Comparison of ENCODE assay signal across 8 mouse cellular contexts in the genomic region with DNA sequence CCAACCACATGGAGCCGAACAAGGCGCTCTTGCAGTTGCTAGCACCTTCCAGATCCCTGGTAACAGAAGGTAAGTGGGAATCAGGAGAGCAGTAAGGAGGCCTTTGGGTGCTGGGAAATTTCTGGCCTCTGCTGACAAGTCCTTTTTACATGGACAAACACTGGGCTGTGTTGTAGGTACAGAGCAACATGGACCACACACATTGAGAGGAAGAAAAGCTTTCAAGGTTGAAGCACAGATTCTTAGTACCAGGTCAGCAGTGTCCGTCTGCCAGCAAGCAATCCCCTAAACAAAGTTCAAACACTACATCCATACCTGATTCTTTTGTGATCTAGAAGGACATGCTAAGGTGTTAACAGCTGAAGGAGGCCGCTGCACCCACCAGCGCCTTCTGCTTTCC. TPM values are rescaled to one million over a fixed set of nuclear protein-coding genes. Genes with fewer than 3 reads are reported as not detected.
DNase-seq lines count a peak whose midpoint lies in the region; ATAC-seq and TF ChIP-seq lines count a peak whose summit lies in the region.

No protein-coding gene starts in this region.

- peak overlapping the region; percentile 98 for H3K27ac ChIP-seq in heart, postnatal 0 days (ENCODE audit: low read depth)
- H3K27ac ChIP-seq in liver, embryonic 11.5 days (ENCODE audit: low read depth, low read length): 0 out of 2 replicates have a peak overlapping the region, but pooled peaks have one; percentile 81

- H3K9ac ChIP-seq in heart, postnatal 0 days (replicated peaks; ENCODE audit: low read depth, low read length): 0 out of 2 replicates have a peak overlapping the region, but pooled peaks have one; percentile 86
- peak overlapping the region; percentile 68; the same call in 1 of the 2 replicates for H3K9ac ChIP-seq in liver, embryonic 11.5 days (ENCODE audit: low read depth, low read length)

- H3K9me3 ChIP-seq in megakaryocyte, embryonic 14.5 days: no peaks in the 10 kb centered on the region
- H3K9me3 ChIP-seq in heart, postnatal 0 days (replicated peaks; ENCODE audit: control insufficient read depth, low read length): no peaks in the 10 kb centered on the region
- no peaks in the 10 kb centered on the region for H3K9me3 ChIP-seq in liver, embryonic 11.5 days (ENCODE audit: control insufficient read depth, low read length)

- no peak for ATAC-seq in megakaryocyte, adult 5-6 weeks (ENCODE audit: poor library complexity, severe bottlenecking)
- ATAC-seq in heart, postnatal 0 days (ENCODE audit: insufficient read depth, low read depth): no peak
- ATAC-seq in liver, embryonic 11.5 days (replicated peaks; ENCODE audit: low FRiP score): no peak

- DNase-seq in heart, postnatal 0 days (ENCODE audit: low spot score): no peak
- DNase-seq in liver, embryonic 11.5 days (ENCODE audit: low spot score): no peak
- DNase-seq in yolk sac, embryonic 10.5 days (ENCODE audit: low spot score): peak; percentile 37
- DNase-seq in urinary bladder, postnatal 4 days (ENCODE audit: low spot score in 2 of 2): no peak
- no peak for DNase-seq in ovary, postnatal 14 days (ENCODE audit: low spot score)
- no peak for DNase-seq in testis, postnatal 10 days (ENCODE audit: low spot score)

- H3K27me3 ChIP-seq in megakaryocyte, embryonic 14.5 days (replicated peaks): peaks cover 56% of the 10 kb centered on the region
- H3K27me3 ChIP-seq in heart, postnatal 0 days (ENCODE audit: control insufficient read depth, insufficient read depth, low read length): no peaks in the 10 kb centered on the region
- peaks cover 15% of the 10 kb centered on the region for H3K27me3 ChIP-seq in liver, embryonic 11.5 days (replicated peaks; ENCODE audit: control insufficient read depth, insufficient read depth, low read length)

- peak overlapping the region; percentile 18 for H3K4me3 ChIP-seq in megakaryocyte, embryonic 14.5 days (replicated peaks)
- peak overlapping the region; percentile 90 for H3K4me3 ChIP-seq in heart, postnatal 0 days (ENCODE audit: low read depth, low read length)
- peak overlapping the region; percentile 67 for H3K4me3 ChIP-seq in liver, embryonic 11.5 days (ENCODE audit: low read depth, low read length)

- 24% methylated on average over 5 of the region's 5 CpGs for WGBS in heart, postnatal 0 days
- WGBS in liver, embryonic 11.5 days: 52% methylated on average over 5 of the region's 5 CpGs

- no peak for TF ChIP-seq CTCF in heart, postnatal 0 days (IDR thresholded peaks at IDR 0.05; ENCODE audit: low read depth)

- H3K4me1 ChIP-seq in megakaryocyte, embryonic 14.5 days: peaks cover 21% of the 10 kb centered on the region
- peaks cover 15% of the 10 kb centered on the region; the same call in 1 of the 2 replicates for H3K4me1 ChIP-seq in heart, postnatal 0 days (ENCODE audit: control insufficient read depth, insufficient read depth)
- peaks cover 2% of the 10 kb centered on the region; the same call in 1 of the 2 replicates for H3K4me1 ChIP-seq in liver, embryonic 11.5 days (replicated peaks; ENCODE audit: control insufficient read depth, insufficient read depth, low read length)

- peak overlapping the region; percentile 77 for H3K4me2 ChIP-seq in heart, postnatal 0 days (ENCODE audit: low read depth, low read length)
- H3K4me2 ChIP-seq in liver, embryonic 11.5 days: peak overlapping the region; percentile 74

- no peak for TF ChIP-seq EP300 in heart, postnatal 0 days (IDR thresholded peaks at IDR 0.05; ENCODE audit: low read depth)

- H3K36me3 ChIP-seq in megakaryocyte, embryonic 14.5 days (replicated peaks; ENCODE audit: low read length): no peaks in the 10 kb centered on the region
- peaks cover 4% of the 10 kb centered on the region; the same call in 1 of the 2 replicates for H3K36me3 ChIP-seq in heart, postnatal 0 days (replicated peaks; ENCODE audit: control insufficient read depth, insufficient read depth, low read length)
- H3K36me3 ChIP-seq in liver, embryonic 11.5 days (ENCODE audit: control insufficient read depth, insufficient read depth, low read length): no peaks in the 10 kb centered on the region

RNA-seq across cellular contexts. Expression of gene Rbms1, which starts 1.7 kb away (rescaled TPM):
- polyA plus RNA-seq in megakaryocyte, embryonic 14.5 days (2012; ENCODE audit: insufficient read depth, low replicate concordance): 22.6 and 26.7 TPM in 2 replicates
- 110 and 115 TPM in 2 replicates for total RNA-seq in megakaryocyte, adult 5-6 weeks (2015)
- 97.8 and 105 TPM in 2 replicates for total RNA-seq in megakaryocyte, adult 5-6 weeks (2017)
- total RNA-seq in heart, postnatal 0 days (2014; rRNA removed; ENCODE audit: low replicate concordance): 56.2 and 84.1 TPM in 2 replicates
- 52.8 and 55.6 TPM in 2 replicates for polyA plus RNA-seq in heart, postnatal 0 days (2015; fragmentation: Nextera tagmentation; extraction: Ambion mirVana)
- polyA plus RNA-seq in liver, embryonic 11.5 days (2014; fragmentation: Nextera tagmentation; extraction: Ambion mirVana): 71.4 and 80.8 TPM in 2 replicates

Comparison
In these comparisons a context has a peak if more than half of its experiments do, and no peak if none do; other contexts are left out.
1. H3K4me3 ChIP-seq: peak in every context shown above with its lines; median percentile 90 in heart, postnatal 0 days; 67 in liver, embryonic 11.5 days; 18 in megakaryocyte, embryonic 14.5 days.